11 mouse cellular contexts compared by ENCODE assay signal in the genomic region with DNA sequence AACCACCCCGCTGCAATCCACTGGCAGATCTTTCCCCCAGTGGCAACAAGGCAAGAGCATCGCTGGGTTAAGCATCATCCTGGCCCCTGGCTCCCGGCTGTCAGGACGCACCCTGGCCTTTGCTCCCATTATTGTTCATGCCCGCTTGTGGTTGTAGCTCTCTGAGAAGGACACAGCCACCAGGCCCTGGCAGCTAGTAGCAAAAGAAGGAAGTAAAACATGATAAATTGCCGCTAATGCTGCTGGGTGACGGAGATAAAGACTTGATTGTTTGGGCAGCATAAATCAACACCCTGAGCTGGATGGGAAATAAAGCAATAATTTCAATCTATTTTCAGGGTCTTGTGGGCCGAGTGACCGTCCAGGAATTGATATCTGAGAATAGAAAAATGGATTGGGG.
DNase-seq lines count a peak whose midpoint lies in the region; ATAC-seq and TF ChIP-seq lines count a peak whose summit lies in the region.
"Had no signal": no experiment of that assay in that cellular context is flagged by ENCODE, and none has a peak within 500 bp of the region (broad histone marks: within the 10 kb centered on the region; RNA-seq: fewer than 3 reads in every experiment).

No protein-coding gene starts in this region.

- ATAC-seq in heart, embryonic 15.5 days (replicated peaks; ENCODE audit: insufficient number of reproducible peaks, insufficient read depth, low FRiP score, low read depth) = no peak
- ATAC-seq in heart, embryonic 11.5 days (replicated peaks; ENCODE audit: insufficient number of reproducible peaks, low FRiP score, low TSS enrichment) = no peak
- peak; percentile 54 for ATAC-seq in intestine, embryonic 15.5 days
- ATAC-seq in neural tube, embryonic 15.5 days (ENCODE audit: low FRiP score) = no peak

- no peak for TF ChIP-seq CTCF in lung, adult 2 months (IDR thresholded peaks at IDR 0.05; ENCODE audit: insufficient read depth, low read length)

- 36% methylated on average over 9 of the region's 9 CpGs for WGBS in heart, embryonic 15.5 days
- WGBS in heart, embryonic 11.5 days (ENCODE audit: insufficient replicate concordance) = 51% methylated on average over 9 of the region's 9 CpGs
- WGBS in lung, adult 2 months = 32% methylated on average over 9 of the region's 9 CpGs
- 40% methylated on average over 9 of the region's 9 CpGs for WGBS in intestine, embryonic 15.5 days
- 31% methylated on average over 9 of the region's 9 CpGs for WGBS in neural tube, embryonic 15.5 days

- no peak overlapping the region for H3K4me3 ChIP-seq in heart, embryonic 15.5 days
- no peak overlapping the region for H3K4me3 ChIP-seq in heart, embryonic 11.5 days (ENCODE audit: low read depth, low read length)
- H3K4me3 ChIP-seq in lung, adult 2 months (replicated peaks; ENCODE audit: extremely low read depth, low read depth, low read length) = no peak overlapping the region
- H3K4me3 ChIP-seq in intestine, embryonic 15.5 days (replicated peaks) = no peak overlapping the region
- H3K4me3 ChIP-seq in neural tube, embryonic 15.5 days (replicated peaks) = no peak overlapping the region
- H3K4me3 ChIP-seq: liver, embryonic 13.5 days had no signal

- no peaks in the 10 kb centered on the region for H3K9me3 ChIP-seq in heart, embryonic 15.5 days (replicated peaks)
- no peaks in the 10 kb centered on the region for H3K9me3 ChIP-seq in heart, embryonic 11.5 days (replicated peaks; ENCODE audit: control insufficient read depth, low read length)
- no peaks in the 10 kb centered on the region for H3K9me3 ChIP-seq in intestine, embryonic 15.5 days
- no peaks in the 10 kb centered on the region for H3K9me3 ChIP-seq in neural tube, embryonic 15.5 days (replicated peaks)
- H3K9me3 ChIP-seq: liver, embryonic 13.5 days had no signal

- no peaks in the 10 kb centered on the region for H3K36me3 ChIP-seq in heart, embryonic 15.5 days
- no peaks in the 10 kb centered on the region for H3K36me3 ChIP-seq in heart, embryonic 11.5 days (ENCODE audit: control insufficient read depth, insufficient read depth, low read length)
- H3K36me3 ChIP-seq in intestine, embryonic 15.5 days = no peaks in the 10 kb centered on the region
- H3K36me3 ChIP-seq in neural tube, embryonic 15.5 days = no peaks in the 10 kb centered on the region
- H3K36me3 ChIP-seq: liver, embryonic 13.5 days had no signal

- no peak overlapping the region for H3K4me2 ChIP-seq in heart, embryonic 15.5 days
- H3K4me2 ChIP-seq in heart, embryonic 11.5 days = no peak overlapping the region
- H3K4me2 ChIP-seq in intestine, embryonic 15.5 days (replicated peaks) = no peak overlapping the region
- H3K4me2 ChIP-seq in neural tube, embryonic 15.5 days = no peak overlapping the region
- H3K4me2 ChIP-seq: liver, embryonic 13.5 days had no signal

- no peak overlapping the region for H3K9ac ChIP-seq in heart, embryonic 15.5 days
- H3K9ac ChIP-seq in heart, embryonic 11.5 days (ENCODE audit: low read depth, low read length) = no peak overlapping the region
- H3K9ac ChIP-seq in intestine, embryonic 15.5 days = no peak overlapping the region
- no peak overlapping the region for H3K9ac ChIP-seq in neural tube, embryonic 15.5 days (replicated peaks)
- H3K9ac ChIP-seq: liver, embryonic 13.5 days had no signal

- H3K27ac ChIP-seq in heart, embryonic 15.5 days = peak overlapping the region; percentile 60
- H3K27ac ChIP-seq in heart, embryonic 11.5 days (ENCODE audit: low read depth, low read length) = no peak overlapping the region
- no peak overlapping the region for H3K27ac ChIP-seq in intestine, embryonic 15.5 days
- 0 out of 2 replicates have a peak overlapping the region, but pooled peaks have one; percentile 13 for H3K27ac ChIP-seq in neural tube, embryonic 15.5 days (replicated peaks)
- H3K27ac ChIP-seq: liver, embryonic 13.5 days had no signal

- H3K27me3 ChIP-seq in heart, embryonic 15.5 days = no peaks in the 10 kb centered on the region
- H3K27me3 ChIP-seq in heart, embryonic 11.5 days (ENCODE audit: control insufficient read depth, insufficient read depth, low read length) = no peaks in the 10 kb centered on the region
- no peaks in the 10 kb centered on the region for H3K27me3 ChIP-seq in intestine, embryonic 15.5 days (replicated peaks)
- H3K27me3 ChIP-seq in neural tube, embryonic 15.5 days (replicated peaks) = no peaks in the 10 kb centered on the region
- H3K27me3 ChIP-seq: liver, embryonic 13.5 days had no signal

- peaks cover 43% of the 10 kb centered on the region for H3K4me1 ChIP-seq in heart, embryonic 15.5 days (replicated peaks)
- H3K4me1 ChIP-seq in heart, embryonic 11.5 days (ENCODE audit: control insufficient read depth, insufficient read depth, low read length) = peaks cover 22% of the 10 kb centered on the region
- no peaks in the 10 kb centered on the region for H3K4me1 ChIP-seq in lung, adult 2 months (ENCODE audit: control insufficient read depth, insufficient read depth, low read length)
- peaks cover 17% of the 10 kb centered on the region for H3K4me1 ChIP-seq in intestine, embryonic 15.5 days (replicated peaks)
- H3K4me1 ChIP-seq in neural tube, embryonic 15.5 days = peaks cover 42% of the 10 kb centered on the region

- no peak for TF ChIP-seq POLR2A in lung, adult 2 months (IDR thresholded peaks at IDR 0.05; ENCODE audit: borderline replicate concordance, extremely low read depth, low read depth, low read length)

- DNase-seq in lung, postnatal 10 days = peak; percentile 16
- no peak for DNase-seq in lung, adult 2 months
- no peak for DNase-seq in embryo, embryonic 9.5 days (ENCODE audit: extremely low spot score)
- no peak for DNase-seq in adrenal gland, adult 8-10 months
- DNase-seq: cerebellum, postnatal 36 days; gastrocnemius, postnatal 10 days; liver, embryonic 13.5 days had no signal

Comparison
In these comparisons a context has a peak if more than half of its experiments do, and no peak if none do; other contexts are left out.
1. H3K27ac ChIP-seq: peak in heart, embryonic 15.5 days (single experiment) and neural tube, embryonic 15.5 days (single experiment); none in heart, embryonic 11.5 days (single experiment) and intestine, embryonic 15.5 days (single experiment).